Mouse (Mus musculus) small intestine, adult 2 months (tissue): Measurements from ENCODE around the gene Adgrb3. TPM values are rescaled to one million over a fixed set of nuclear protein-coding genes. Genes with fewer than 3 reads are reported as not detected.
"Not testable (repeated sequence)": the region's sequence is repeated elsewhere in the genome, so short reads cannot be mapped to it uniquely, and the experiment has no call there.

Experiments
- H3K27ac ChIP-seq: fragments of 200-500 bp; 2 replicates; pipeline ENCODE4 v1.5.1; 2012; ENCODE audit warnings: low read depth, low read length, control low read depth, inconsistent platforms; ENCODE audit not compliant: insufficient read depth
- H3K27me3 ChIP-seq: fragments of 200-500 bp; 2 replicates; pipeline ENCODE4 v1.6.1; 2012; ENCODE audit warnings: mild to moderate bottlenecking, moderate library complexity, low read length, inconsistent platforms; ENCODE audit not compliant: control insufficient read depth, insufficient read depth
- H3K36me3 ChIP-seq: fragments of 200-500 bp; 2 replicates; pipeline ENCODE4 v1.6.1; 2012; ENCODE audit warnings: mild to moderate bottlenecking, low read length, control low read depth, inconsistent platforms; ENCODE audit not compliant: control insufficient read depth, insufficient read depth
- H3K4me1 ChIP-seq: fragments of 200-500 bp; 2 replicates; pipeline ENCODE4 v1.6.1; 2012; ENCODE audit warnings: low read length, inconsistent platforms, mixed read lengths; ENCODE audit not compliant: control insufficient read depth, insufficient read depth, insufficient read length
- H3K4me3 ChIP-seq: fragments of 200-500 bp; 2 replicates; pipeline ENCODE4 v1.5.1; 2012; ENCODE audit warnings: low read depth, mild to moderate bottlenecking, control low read depth, inconsistent platforms, low read length, moderate library complexity
- CTCF ChIP-seq: fragments of 200-500 bp; IDR thresholded peaks from 2 replicates; pipeline ENCODE4 v1.5.1; 2012; ENCODE audit warnings: low read depth, mild to moderate bottlenecking, control low read depth, inconsistent platforms, low read length, moderate library complexity, mixed read lengths; ENCODE audit not compliant: insufficient replicate concordance, insufficient read length; ENCODE audit errors: extremely low read depth
- POLR2A ChIP-seq: fragments of 200-500 bp; IDR thresholded peaks from 2 replicates; pipeline ENCODE4 v1.6.1; 2012; ENCODE audit warnings: low read depth, mild to moderate bottlenecking, control low read depth, inconsistent platforms, low read length, moderate library complexity
- WGBS: fragments of 180-500 bp; shearing (Covaris S2); methylation state at CpG from one replicate; pipeline ENCODE4 v1.1.7; 2018; 5-methylcytosine and 5-hydroxymethylcytosine counted together
- polyA plus RNA-seq: library from polyadenylated mRNA; depleted of rRNA; stranded (reverse); fragments of >200 nt; gene quantifications from 2 replicates; pipeline ENCODE4 v1.2.3, GENCODE M21; 2012

Gene Adgrb3
- polyA plus RNA-seq, 1 experiment, result 0.05 TPM

DNA sequence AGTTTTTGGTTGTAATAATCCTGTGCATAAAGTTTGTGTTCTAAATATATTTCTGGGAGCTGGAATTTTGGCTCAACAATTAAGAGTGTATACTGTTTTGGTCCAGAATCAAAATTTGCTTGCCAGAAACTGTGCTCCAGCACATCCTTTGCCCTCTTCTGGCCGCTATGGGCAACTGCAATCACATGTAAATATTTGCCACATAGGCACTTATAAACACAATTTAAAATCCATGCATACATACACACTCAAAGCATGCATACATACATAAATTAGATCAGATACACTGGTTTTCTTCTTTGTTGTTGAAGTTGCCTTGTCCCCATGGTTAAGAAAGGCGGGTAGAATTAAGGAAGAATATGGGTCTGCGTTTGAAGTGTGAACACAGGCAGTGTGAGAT lies 132.7 kb downstream of the Adgrb3 start:
- H3K36me3 ChIP-seq, result no peaks in the 10 kb centered on the region
- WGBS, result 65% methylated on average over 3 of the region's 3 CpGs
- no peaks in the 10 kb centered on the region for H3K4me1 ChIP-seq
- H3K4me3 ChIP-seq, result no peak overlapping the region
- TF ChIP-seq CTCF (no peak), POLR2A (no peak)
- H3K27ac ChIP-seq, result no peak overlapping the region
- H3K27me3 ChIP-seq, result no peaks in the 10 kb centered on the region

DNA sequence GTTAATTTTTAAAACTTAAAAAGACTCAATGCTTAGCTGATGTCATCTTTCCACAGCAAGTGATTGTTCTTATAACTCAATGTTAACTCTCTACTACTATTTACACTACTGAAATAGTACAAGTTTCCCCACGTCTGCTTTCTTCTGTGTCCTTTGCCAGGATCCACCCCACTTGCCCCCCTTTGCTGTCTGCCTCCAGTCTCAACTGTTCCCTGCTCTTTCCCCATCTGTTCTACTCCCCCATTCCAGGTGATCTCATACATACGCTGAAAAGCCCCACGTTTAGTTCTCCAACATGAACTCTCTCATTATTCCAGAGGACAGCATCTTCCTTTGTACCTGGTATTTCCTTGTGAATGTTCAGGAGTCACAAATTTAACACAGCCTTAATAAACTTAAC lies 147.4 kb downstream of the Adgrb3 start:
- Histone ChIP-seq H3K4me3 (no peak overlapping the region), H3K27me3 (no peaks in the 10 kb centered on the region), H3K4me1 (no peaks in the 10 kb centered on the region), H3K36me3 (no peaks in the 10 kb centered on the region), H3K27ac (no peak overlapping the region)
- 66% methylated on average over 3 of the region's 3 CpGs for WGBS
- TF ChIP-seq POLR2A (no peak), CTCF (no peak)

DNA sequence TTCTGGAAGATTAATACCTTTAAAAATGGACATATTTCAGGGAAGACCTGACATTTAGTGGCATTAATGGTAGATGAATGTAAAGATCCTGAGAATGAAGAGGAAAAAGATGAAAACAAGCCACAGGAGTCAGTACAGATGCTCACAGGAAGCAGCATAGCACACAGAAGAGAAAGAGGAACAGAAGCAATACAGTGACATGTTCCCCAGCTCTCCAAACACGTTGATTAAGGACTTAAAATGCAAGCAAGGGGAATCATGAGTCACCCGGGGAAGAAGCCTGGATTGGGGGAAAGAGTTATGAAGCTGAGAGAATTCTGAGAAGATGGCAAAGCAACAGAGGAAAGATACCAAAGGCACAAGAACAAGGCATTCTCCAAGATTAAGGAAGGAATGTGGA lies 149.9 kb downstream of the Adgrb3 start:
- TF ChIP-seq POLR2A (no peak), CTCF (no peak)
- Histone ChIP-seq H3K27me3 (no peaks in the 10 kb centered on the region), H3K4me1 (no peaks in the 10 kb centered on the region), H3K27ac (no peak overlapping the region), H3K4me3 (no peak overlapping the region), H3K36me3 (no peaks in the 10 kb centered on the region)
- 49% methylated on average over 2 of the region's 2 CpGs for WGBS

- Histone ChIP-seq H3K4me3 (no peak overlapping the region), H3K27me3 (no peaks in the 10 kb centered on the region), H3K4me1 (no peaks in the 10 kb centered on the region), H3K27ac (no peak overlapping the region), H3K36me3 (no peaks in the 10 kb centered on the region)
- no peak for TF ChIP-seq POLR2A
- no peak for TF ChIP-seq CTCF
- WGBS, result 85% methylated on average over 1 of the region's 1 CpGs
Measured at GRCm38 (mm10) chr1:25652717-25653116, 176.8 kb downstream of the Adgrb3 start.

- Histone ChIP-seq H3K4me3 (no peak overlapping the region), H3K4me1 (no peaks in the 10 kb centered on the region), H3K27me3 (no peaks in the 10 kb centered on the region), H3K36me3 (no peaks in the 10 kb centered on the region), H3K27ac (no peak overlapping the region)
- TF ChIP-seq CTCF (no peak), POLR2A (no peak)
- 73% methylated on average over 5 of the region's 5 CpGs for WGBS
Measured at GRCm38 (mm10) chr1:25644256-25644655, 185.3 kb downstream of the Adgrb3 start.

DNA sequence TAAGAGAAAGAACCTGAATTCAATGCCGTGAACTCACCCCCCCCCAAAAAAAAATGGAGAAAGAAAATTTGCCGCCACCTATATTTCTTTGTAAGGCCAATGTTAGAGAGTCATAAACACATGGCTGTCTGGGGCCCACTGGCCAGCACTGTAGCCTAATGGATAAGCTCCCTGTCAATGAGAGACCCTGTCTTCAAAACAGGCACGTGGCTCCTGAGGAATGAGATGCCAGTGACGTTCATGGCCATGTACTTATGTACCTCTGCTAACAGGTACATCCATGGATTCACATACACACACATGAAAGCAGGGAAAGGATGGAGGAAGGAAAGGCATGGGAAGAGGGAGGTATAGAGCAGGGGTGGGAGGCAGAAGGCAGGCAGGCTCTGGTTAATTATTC lies 208.0 kb downstream of the Adgrb3 start:
- no peaks in the 10 kb centered on the region for H3K36me3 ChIP-seq
- H3K27me3 ChIP-seq, result no peaks in the 10 kb centered on the region
- WGBS, result 65% methylated on average over 4 of the region's 4 CpGs
- no peak overlapping the region for H3K4me3 ChIP-seq
- no peaks in the 10 kb centered on the region for H3K4me1 ChIP-seq
- no peak overlapping the region for H3K27ac ChIP-seq
- TF ChIP-seq CTCF (no peak), POLR2A (no peak)

GRCm38 (mm10) chr1:25616954-25617353 lies 212.6 kb downstream of the Adgrb3 start:
- H3K36me3 ChIP-seq, result no peaks in the 10 kb centered on the region
- H3K27me3 ChIP-seq, result no peaks in the 10 kb centered on the region
- no peaks in the 10 kb centered on the region for H3K4me1 ChIP-seq
- no peak for TF ChIP-seq CTCF
- no peak overlapping the region for H3K4me3 ChIP-seq
- no peak overlapping the region for H3K27ac ChIP-seq

DNA sequence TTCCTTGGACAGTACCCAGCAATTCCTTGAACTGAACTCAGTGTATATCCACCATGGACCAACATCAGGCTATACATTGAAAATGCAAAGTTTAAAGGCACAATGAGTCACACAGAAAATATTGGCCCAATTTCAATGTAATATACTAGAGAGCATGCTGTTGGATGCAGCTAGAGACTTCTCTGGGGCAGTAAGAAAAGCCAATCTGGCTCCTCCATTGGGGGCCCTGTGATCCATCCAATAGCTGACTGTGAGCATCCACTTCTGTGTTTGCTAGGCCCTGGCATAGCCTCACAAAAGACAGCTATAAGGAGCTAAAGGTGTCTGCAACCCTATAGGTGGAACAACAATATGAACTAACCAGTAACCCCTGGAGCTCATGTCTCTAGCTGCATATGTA lies 218.7 kb downstream of the Adgrb3 start:
- not testable (repeated sequence) for H3K36me3 ChIP-seq, H3K27me3 ChIP-seq, H3K4me1 ChIP-seq, H3K4me3 ChIP-seq, H3K27ac ChIP-seq

GRCm38 (mm10) chr1:25598941-25599340 lies 230.6 kb downstream of the Adgrb3 start:
- Histone ChIP-seq H3K27me3 (no peaks in the 10 kb centered on the region), H3K4me3 (no peak overlapping the region), H3K4me1 (no peaks in the 10 kb centered on the region), H3K36me3 (no peaks in the 10 kb centered on the region), H3K27ac (no peak overlapping the region)
- 76% methylated on average over 5 of the region's 5 CpGs for WGBS
- TF ChIP-seq CTCF (no peak), POLR2A (no peak)
